Mouse (Mus musculus) G1E (cell line): Measurements from ENCODE around the gene Mecom.

Experiments used
- CTCF ChIP-seq: IDR thresholded peaks from 2 replicates; pipeline ENCODE4 v1.5.1; 2012; ENCODE audit warnings: low read depth, low read length, inconsistent platforms, mixed read lengths
- GATA1 ChIP-seq: IDR thresholded peaks from 2 replicates; pipeline ENCODE4 v1.6.1; 2012; ENCODE audit warnings: borderline replicate concordance, low read length, inconsistent platforms, mixed read lengths
- POLR2AphosphoS5 ChIP-seq: IDR thresholded peaks from 2 replicates; pipeline ENCODE4 v1.6.1; 2012; ENCODE audit warnings: low read depth, low read length, inconsistent platforms; ENCODE audit not compliant: insufficient replicate concordance

- TF ChIP-seq CTCF, result no peak
- TF ChIP-seq GATA1, result no peak
- TF ChIP-seq POLR2AphosphoS5, result no peak
Measured at GRCm38 (mm10) chr3:30018202-30018601, 529.6 kb downstream of the Mecom start.
